Mouse (Mus musculus): ENCODE results near the gene Csf2rb2.
"Not testable (repeated sequence)": the region's sequence is repeated elsewhere in the genome, so short reads cannot be mapped to it uniquely, and the experiment has no call there.

DNA sequence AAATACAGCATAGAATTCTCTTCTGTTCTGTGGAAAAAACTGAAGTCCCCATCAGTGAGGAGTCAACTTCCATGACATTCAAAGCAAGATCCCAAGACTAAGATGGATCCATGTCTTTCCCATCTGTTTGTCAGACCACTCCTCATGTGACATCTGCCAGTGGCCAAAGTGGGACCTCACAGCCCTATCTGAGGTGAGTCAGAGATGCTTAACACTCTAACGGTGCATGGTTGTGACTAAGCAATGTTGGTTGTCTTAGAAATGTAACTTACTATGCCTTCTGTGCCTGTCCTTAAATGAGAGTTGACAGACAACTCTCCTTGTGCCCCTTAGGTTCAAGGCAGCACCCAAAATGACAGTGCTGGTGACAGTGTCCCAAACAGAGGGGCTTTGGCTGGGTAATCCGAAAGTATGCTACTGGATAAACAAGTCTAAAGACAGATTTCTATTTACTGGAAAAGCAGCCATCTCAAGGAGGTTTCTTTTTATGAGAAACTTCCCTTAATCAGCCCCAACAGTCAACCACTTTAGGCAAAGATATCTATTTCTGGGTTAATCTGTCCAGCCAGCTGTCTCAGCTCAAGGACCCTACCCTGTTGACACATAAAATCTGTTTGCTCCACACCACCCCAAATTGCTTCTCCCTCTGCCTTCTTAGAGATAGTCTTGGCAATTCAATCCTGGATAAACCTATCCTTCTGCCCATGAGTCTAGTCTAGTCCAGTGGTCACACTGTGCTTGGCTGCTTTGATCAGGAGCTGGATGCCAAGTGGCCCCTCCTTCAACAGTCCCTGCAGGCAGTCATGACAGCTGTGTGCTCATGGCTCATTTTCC, 13.0 kb upstream of the Csf2rb2 start:
- TF ChIP-seq CTCF (IDR thresholded peaks at IDR 0.05; ENCODE audit: borderline replicate concordance, insufficient read depth, low read depth, low read length); POLR2A (IDR thresholded peaks at IDR 0.05; ENCODE audit: borderline replicate concordance, insufficient read depth, low read length): not testable (repeated sequence)
